Mouse (Mus musculus): Measurements from ENCODE around the gene Slc35f1. TPM values are rescaled to one million over a fixed set of nuclear protein-coding genes. Genes with fewer than 3 reads are reported as not detected.
"Not testable (repeated sequence)": the region's sequence is repeated elsewhere in the genome, so short reads cannot be mapped to it uniquely, and the experiment has no call there.

Slc35f1 gene
- total and polyA plus RNA-seq, 3 experiments, result 0.57 to 0.80 (median 0.73) TPM

- no peaks in the 10 kb centered on the region for H3K4me1 ChIP-seq (ENCODE audit: control insufficient read depth, insufficient read depth, low read length)
- DNase-seq, result no peak
- no peak for TF ChIP-seq POLR2A (IDR thresholded peaks at IDR 0.05; ENCODE audit: insufficient read depth, low read depth, low read length)
- no peak for TF ChIP-seq EP300 (IDR thresholded peaks at IDR 0.05; ENCODE audit: insufficient read depth, low read depth, low read length)
- no peak for TF ChIP-seq CTCF (IDR thresholded peaks at IDR 0.05)
- H3K36me3 ChIP-seq (ENCODE audit: control insufficient read depth, insufficient read depth, low read length), result no peaks in the 10 kb centered on the region
- H3K79me2 ChIP-seq (replicated peaks; ENCODE audit: control insufficient read depth, insufficient read depth, low read length), result no peaks in the 10 kb centered on the region
- no peak overlapping the region for H3K27ac ChIP-seq
- no peak overlapping the region for H3K9ac ChIP-seq (ENCODE audit: low read depth, low read length)
- H3K4me3 ChIP-seq, result no peak overlapping the region
- no peaks in the 10 kb centered on the region for H3K27me3 ChIP-seq (ENCODE audit: control insufficient read depth, insufficient read depth, low read length)
- intact Hi-C loops (cut with DNase I), result no loop called here
Observed at GRCm38 (mm10) chr10:52874712-52875111, 184.4 kb downstream of the Slc35f1 start.

GRCm38 (mm10) chr10:52877263-52878021, 187.1 kb downstream of the Slc35f1 start:
- Histone ChIP-seq H3K79me2 (replicated peaks; ENCODE audit: control insufficient read depth, insufficient read depth, low read length) (no peaks in the 10 kb centered on the region), H3K4me3 (no peak overlapping the region), H3K27ac (no peak overlapping the region), H3K4me1 (ENCODE audit: control insufficient read depth, insufficient read depth, low read length) (no peaks in the 10 kb centered on the region), H3K27me3 (ENCODE audit: control insufficient read depth, insufficient read depth, low read length) (no peaks in the 10 kb centered on the region), H3K36me3 (ENCODE audit: control insufficient read depth, insufficient read depth, low read length) (no peaks in the 10 kb centered on the region), H3K9ac (ENCODE audit: low read depth, low read length) (no peak overlapping the region)
- WGBS, result 71% methylated on average over 6 of the region's 6 CpGs
- no peak for DNase-seq
- intact Hi-C loops (cut with DNase I), result no loop called here
- no peak for TF ChIP-seq EP300 (IDR thresholded peaks at IDR 0.05; ENCODE audit: insufficient read depth, low read depth, low read length)
- TF ChIP-seq POLR2A (IDR thresholded peaks at IDR 0.05; ENCODE audit: insufficient read depth, low read depth, low read length), result no peak
- TF ChIP-seq CTCF (IDR thresholded peaks at IDR 0.05), result no peak

GRCm38 (mm10) chr10:52878093-52878801, 187.9 kb downstream of the Slc35f1 start:
- H3K27ac ChIP-seq, result no peak overlapping the region
- no peaks in the 10 kb centered on the region for H3K4me1 ChIP-seq (ENCODE audit: control insufficient read depth, insufficient read depth, low read length)
- no peaks in the 10 kb centered on the region for H3K79me2 ChIP-seq (replicated peaks; ENCODE audit: control insufficient read depth, insufficient read depth, low read length)
- H3K27me3 ChIP-seq (ENCODE audit: control insufficient read depth, insufficient read depth, low read length), result no peaks in the 10 kb centered on the region
- H3K4me3 ChIP-seq, result no peak overlapping the region
- H3K36me3 ChIP-seq (ENCODE audit: control insufficient read depth, insufficient read depth, low read length), result no peaks in the 10 kb centered on the region
- intact Hi-C loops (cut with DNase I), result no loop called here
- TF ChIP-seq EP300 (IDR thresholded peaks at IDR 0.05; ENCODE audit: insufficient read depth, low read depth, low read length), result no peak
- no peak for TF ChIP-seq CTCF (IDR thresholded peaks at IDR 0.05)
- TF ChIP-seq POLR2A (IDR thresholded peaks at IDR 0.05; ENCODE audit: insufficient read depth, low read depth, low read length), result no peak
- 58% methylated on average over 4 of the region's 4 CpGs for WGBS
- H3K9ac ChIP-seq (ENCODE audit: low read depth, low read length), result no peak overlapping the region
- DNase-seq, result no peak

- intact Hi-C loops (cut with DNase I); H3K27ac ChIP-seq; H3K9ac ChIP-seq (ENCODE audit: low read depth, low read length); DNase-seq; H3K79me2 ChIP-seq (replicated peaks; ENCODE audit: control insufficient read depth, insufficient read depth, low read length); H3K27me3 ChIP-seq (ENCODE audit: control insufficient read depth, insufficient read depth, low read length); H3K36me3 ChIP-seq (ENCODE audit: control insufficient read depth, insufficient read depth, low read length); H3K4me3 ChIP-seq; H3K4me1 ChIP-seq (ENCODE audit: control insufficient read depth, insufficient read depth, low read length): not testable (repeated sequence)
Observed at GRCm38 (mm10) chr10:52896724-52897123, 206.4 kb downstream of the Slc35f1 start.

GRCm38 (mm10) chr10:52904914-52905313, 214.6 kb downstream of the Slc35f1 start:
- H3K79me2 ChIP-seq (replicated peaks; ENCODE audit: control insufficient read depth, insufficient read depth, low read length), result no peaks in the 10 kb centered on the region
- TF ChIP-seq EP300 (IDR thresholded peaks at IDR 0.05; ENCODE audit: insufficient read depth, low read depth, low read length), result no peak
- TF ChIP-seq CTCF (IDR thresholded peaks at IDR 0.05), result no peak
- no peak for TF ChIP-seq POLR2A (IDR thresholded peaks at IDR 0.05; ENCODE audit: insufficient read depth, low read depth, low read length)
- no peak overlapping the region for H3K9ac ChIP-seq (ENCODE audit: low read depth, low read length)
- no peaks in the 10 kb centered on the region for H3K36me3 ChIP-seq (ENCODE audit: control insufficient read depth, insufficient read depth, low read length)
- intact Hi-C loops (cut with DNase I), result no loop called here
- no peaks in the 10 kb centered on the region for H3K4me1 ChIP-seq (ENCODE audit: control insufficient read depth, insufficient read depth, low read length)
- no peak for DNase-seq
- WGBS, result 60% methylated on average over 2 of the region's 2 CpGs
- no peak overlapping the region for H3K27ac ChIP-seq
- H3K4me3 ChIP-seq, result no peak overlapping the region
- H3K27me3 ChIP-seq (ENCODE audit: control insufficient read depth, insufficient read depth, low read length), result no peaks in the 10 kb centered on the region

GRCm38 (mm10) chr10:52911762-52912161, 221.4 kb downstream of the Slc35f1 start:
- Histone ChIP-seq H3K27ac (no peak overlapping the region), H3K9ac (ENCODE audit: low read depth, low read length) (no peak overlapping the region), H3K4me1 (ENCODE audit: control insufficient read depth, insufficient read depth, low read length) (no peaks in the 10 kb centered on the region), H3K27me3 (ENCODE audit: control insufficient read depth, insufficient read depth, low read length) (no peaks in the 10 kb centered on the region), H3K79me2 (replicated peaks; ENCODE audit: control insufficient read depth, insufficient read depth, low read length) (no peaks in the 10 kb centered on the region), H3K4me3 (no peak overlapping the region), H3K36me3 (ENCODE audit: control insufficient read depth, insufficient read depth, low read length) (no peaks in the 10 kb centered on the region)
- intact Hi-C loops (cut with DNase I), result no loop called here
- WGBS, result 88% methylated on average over 2 of the region's 2 CpGs
- DNase-seq, result no peak
- no peak for TF ChIP-seq POLR2A (IDR thresholded peaks at IDR 0.05; ENCODE audit: insufficient read depth, low read depth, low read length)
- TF ChIP-seq EP300 (IDR thresholded peaks at IDR 0.05; ENCODE audit: insufficient read depth, low read depth, low read length), result no peak
- TF ChIP-seq CTCF (IDR thresholded peaks at IDR 0.05), result no peak

Data from heart, adult 2 months (tissue).